Mouse (Mus musculus) midbrain, postnatal 0 days (tissue): ENCODE measurements around the gene Pkib. TPM values are rescaled to one million over a fixed set of nuclear protein-coding genes. Genes with fewer than 3 reads are reported as not detected.

ENCODE experiments used
- ATAC-seq: fragments of 200-750 bp; cut with Nextera tagmentation; 2 replicates; pipeline ENCODE4 v1.8.0; 2017; ENCODE audit warnings: moderate number of reproducible peaks, mild to moderate bottlenecking, moderate TSS enrichment, moderate library complexity; ENCODE audit not compliant: low FRiP score
- DNase-seq: peaks from one replicate; pipeline ENCODE4 v3.0.0-alpha.2; 2015; ENCODE audit warnings: low spot score
- H3K27ac ChIP-seq: fragments of 300-500 bp; sonication (generic); 2 replicates; pipeline ENCODE4 v1.5.1; 2014; ENCODE audit warnings: low read depth, mild to moderate bottlenecking, low read length, mixed read lengths
- H3K27me3 ChIP-seq: fragments of 300-500 bp; sonication (generic); 2 replicates; pipeline ENCODE4 v1.6.1; 2014; ENCODE audit warnings: low read length, control low read depth, mixed read lengths; ENCODE audit not compliant: insufficient read depth
- H3K36me3 ChIP-seq: fragments of 300-500 bp; sonication (generic); 2 replicates; pipeline ENCODE4 v1.6.1; 2014; ENCODE audit warnings: low read length, control low read depth, mixed read lengths; ENCODE audit not compliant: insufficient read depth
- H3K4me1 ChIP-seq: fragments of 300-500 bp; sonication (generic); 2 replicates; pipeline ENCODE4 v1.6.1; 2014; ENCODE audit warnings: mild to moderate bottlenecking, control low read depth, antibody characterized with exemption, low read length, mixed read lengths; ENCODE audit not compliant: insufficient read depth
- H3K4me2 ChIP-seq: fragments of 300-500 bp; sonication (generic); 2 replicates; pipeline ENCODE4 v1.6.1; 2014; ENCODE audit warnings: low read depth, mild to moderate bottlenecking, low read length, mixed read lengths; ENCODE audit not compliant: poor library complexity, severe bottlenecking
- H3K4me3 ChIP-seq: fragments of 300-500 bp; sonication (generic); 2 replicates; pipeline ENCODE4 v1.5.1; 2014; ENCODE audit warnings: low read depth, mild to moderate bottlenecking, low read length, moderate library complexity
- H3K9ac ChIP-seq: fragments of 300-500 bp; sonication (generic); replicated peaks from 2 replicates; pipeline ENCODE4 v1.6.1; 2014; ENCODE audit warnings: mild to moderate bottlenecking, low read length, moderate library complexity, mixed read lengths; ENCODE audit not compliant: poor library complexity, severe bottlenecking
- H3K9me3 ChIP-seq: fragments of 300-500 bp; sonication (generic); 2 replicates; pipeline ENCODE4 v1.6.1; 2016; ENCODE audit warnings: low read length, control low read depth
- CTCF ChIP-seq: IDR thresholded peaks from 2 replicates; pipeline ENCODE4 v1.5.1; 2016; ENCODE audit warnings: antibody characterized with exemption, mild to moderate bottlenecking
- WGBS: fragments of 180-500 bp; shearing (Covaris S2); extraction: QIAGEN DNeasy Blood & Tissue Kit; methylation state at CpG from one replicate; pipeline ENCODE4 v1.1.7; 2014; 5-methylcytosine and 5-hydroxymethylcytosine counted together
- polyA plus RNA-seq: library from polyadenylated mRNA; unstranded; fragments of >200 nt; fragmentation: Nextera tagmentation; extraction: Ambion mirVana; gene quantifications from 2 replicates; pipeline ENCODE4 v1.2.1, GENCODE M21; 2015
- total RNA-seq: library from RNA; depleted of rRNA; stranded (reverse); fragments of >200 nt; gene quantifications from 2 replicates; pipeline ENCODE4 v1.2.3, GENCODE M21; 2014; rRNA removed

Gene Pkib
- total and polyA plus RNA-seq, 2 experiments from 2014 or later: 0.60 to 6.7 TPM

DNA sequence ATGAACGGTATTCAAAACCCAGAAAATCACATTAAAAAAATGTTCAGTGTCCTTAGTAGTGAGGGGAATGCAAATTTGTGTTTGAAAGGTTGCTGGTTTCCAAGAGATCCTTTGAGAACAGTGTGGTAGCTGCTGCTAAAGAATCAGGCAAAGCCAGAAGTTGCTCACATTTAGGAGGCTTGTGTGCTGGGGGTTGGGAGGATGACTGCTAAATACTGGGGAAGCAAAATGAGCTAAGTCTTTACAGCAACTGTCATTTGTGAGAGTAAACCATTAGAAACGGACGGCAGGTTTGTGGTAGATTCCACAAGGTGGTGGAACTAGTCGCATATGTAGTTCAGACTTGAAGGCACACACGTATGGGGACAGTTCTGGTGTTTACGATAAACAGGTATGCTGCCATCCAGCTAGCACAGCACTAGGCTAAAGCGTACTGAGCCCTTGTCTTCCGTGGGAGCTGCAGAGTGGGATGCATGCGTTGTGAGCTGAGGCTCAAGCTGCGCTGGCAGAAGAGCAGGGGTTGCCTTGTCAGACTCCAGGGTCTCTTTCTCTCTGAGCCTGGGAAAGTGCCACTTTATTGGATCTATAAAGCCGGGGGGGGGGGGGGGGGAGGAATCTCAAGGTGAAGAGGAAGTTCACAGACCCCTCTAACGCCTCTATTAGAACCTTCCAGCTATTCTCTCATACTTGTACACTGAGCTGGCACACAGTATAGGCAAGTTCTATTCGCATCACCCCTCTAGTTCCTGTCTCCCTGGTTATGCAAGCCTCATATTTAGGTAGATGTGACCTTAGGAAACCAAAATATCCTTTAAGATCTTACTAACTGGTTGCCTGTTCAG lies 151.7 kb downstream of the Pkib start:
- no peaks in the 10 kb centered on the region for H3K4me1 ChIP-seq
- H3K4me3 ChIP-seq: 0 out of 2 replicates have a peak overlapping the region, but pooled peaks have one; percentile 15
- ATAC-seq (peak; percentile 69), DNase-seq (peak; percentile 79)
- peak overlapping the region; percentile 77 for H3K27ac ChIP-seq
- peak overlapping the region; percentile 42; the same call in 1 of the 2 replicates for H3K9ac ChIP-seq
- peak overlapping the region; percentile 49 for H3K4me2 ChIP-seq
- no peaks in the 10 kb centered on the region for H3K9me3 ChIP-seq
- no peak for TF ChIP-seq CTCF
- no peaks in the 10 kb centered on the region for H3K36me3 ChIP-seq
- WGBS: 9% methylated on average over 12 of the region's 13 CpGs
- no peaks in the 10 kb centered on the region for H3K27me3 ChIP-seq

- no peak for TF ChIP-seq CTCF
- H3K9me3 ChIP-seq: no peaks in the 10 kb centered on the region
- H3K27ac ChIP-seq: peak overlapping the region; percentile 77
- H3K36me3 ChIP-seq: no peaks in the 10 kb centered on the region
- peak overlapping the region; percentile 34 for H3K4me3 ChIP-seq
- H3K9ac ChIP-seq: peak overlapping the region; percentile 53
- ATAC-seq (peak; percentile 88), DNase-seq (peak; percentile 97)
- H3K27me3 ChIP-seq: no peaks in the 10 kb centered on the region
- 12% methylated on average over 7 of the region's 7 CpGs for WGBS
- no peaks in the 10 kb centered on the region for H3K4me1 ChIP-seq
- peak overlapping the region; percentile 49 for H3K4me2 ChIP-seq
These were observed 152.5 kb downstream of the Pkib start for GRCm38 (mm10) chr10:57784131-57784875.

DNA sequence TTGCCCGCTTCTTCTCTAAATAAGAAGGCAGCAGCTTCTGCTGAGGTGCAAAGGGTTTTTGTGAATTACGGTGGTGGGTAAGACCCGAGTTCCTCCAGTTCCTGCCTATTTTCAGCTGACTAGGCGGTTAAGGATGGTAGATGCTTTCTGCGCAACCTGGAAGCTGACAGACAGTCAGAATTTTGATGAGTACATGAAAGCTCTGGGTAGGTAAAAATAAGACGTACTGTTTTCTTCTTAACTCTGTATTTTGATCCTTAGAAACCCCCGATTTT lies 153.0 kb downstream of the Pkib start, which contains the start of gene Fabp7:
TSS of gene Fabp7 (plus strand) at position 6 of the 275 bp plus-strand sequence.
- DNase-seq: no peak
- Histone ChIP-seq H3K4me3 (peak within 1 kb of the TSS; percentile 34), H3K9me3 (no peaks in the 10 kb centered on the region), H3K27ac (peak within 1 kb of the TSS; percentile 77), H3K4me2 (peak within 1 kb of the TSS; percentile 49), H3K4me1 (no peaks in the 10 kb centered on the region), H3K36me3 (no peaks in the 10 kb centered on the region), H3K27me3 (no peaks in the 10 kb centered on the region), H3K9ac (peak within 1 kb of the TSS; percentile 53)
- TF ChIP-seq CTCF: no peak
- 5% methylated on average over 7 of the region's 7 CpGs for WGBS
- ATAC-seq: no peak

DNA sequence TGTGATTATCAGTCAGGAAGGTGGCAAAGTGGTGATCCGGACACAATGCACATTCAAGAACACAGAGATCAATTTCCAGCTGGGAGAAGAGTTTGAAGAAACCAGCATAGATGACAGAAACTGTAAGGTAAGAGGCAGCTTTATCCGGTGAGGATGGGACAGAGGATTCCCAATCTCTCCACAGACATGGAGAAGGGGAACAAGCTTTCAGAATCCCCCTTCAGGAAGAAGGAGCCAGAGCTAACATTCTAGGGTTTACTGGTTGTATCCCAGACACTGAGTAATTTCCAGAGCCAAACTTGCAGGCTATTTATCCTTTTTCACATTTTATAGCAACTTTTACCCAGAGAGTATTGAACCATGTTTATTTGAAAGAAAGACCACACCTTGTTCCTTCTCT lies 153.8 kb downstream of the Pkib start:
- no peaks in the 10 kb centered on the region for H3K4me1 ChIP-seq
- H3K36me3 ChIP-seq: no peaks in the 10 kb centered on the region
- H3K4me2 ChIP-seq: peak overlapping the region; percentile 49
- DNase-seq: no peak
- H3K4me3 ChIP-seq: peak overlapping the region; percentile 34
- no peaks in the 10 kb centered on the region for H3K9me3 ChIP-seq
- H3K27me3 ChIP-seq: no peaks in the 10 kb centered on the region
- H3K9ac ChIP-seq: peak overlapping the region; percentile 53
- no peak for ATAC-seq
- peak overlapping the region; percentile 74 for H3K27ac ChIP-seq
- TF ChIP-seq CTCF: no peak
- 12% methylated on average over 2 of the region's 2 CpGs for WGBS

Other genes with a start within 250 kb of the Pkib start
- 39.7 and 47.5 TPM in 2 replicates for gene Hsf2, start 145.6 kb upstream of the Pkib start, total RNA-seq
- 49.3 and 57.9 TPM in 2 replicates for gene Hsf2, start 145.6 kb upstream of the Pkib start, polyA plus RNA-seq
- gene Serinc1, start 99.5 kb upstream of the Pkib start, total RNA-seq: 381 and 445 TPM in 2 replicates
- gene Serinc1, start 99.5 kb upstream of the Pkib start, polyA plus RNA-seq: 478 and 481 TPM in 2 replicates
- 717 and 1,023 TPM in 2 replicates for gene Fabp7, start 152.9 kb downstream of the Pkib start, total RNA-seq
- 2,744 and 2,827 TPM in 2 replicates for gene Fabp7, start 152.9 kb downstream of the Pkib start, polyA plus RNA-seq
- gene Smpdl3a, start 162.4 kb downstream of the Pkib start, total RNA-seq: 28.9 and 31.7 TPM in 2 replicates
- gene Smpdl3a, start 162.4 kb downstream of the Pkib start, polyA plus RNA-seq: 31.0 and 33.4 TPM in 2 replicates